Mouse (Mus musculus): Measurements from ENCODE around the gene Sh3bp5.

The Sh3bp5 gene

DNA sequence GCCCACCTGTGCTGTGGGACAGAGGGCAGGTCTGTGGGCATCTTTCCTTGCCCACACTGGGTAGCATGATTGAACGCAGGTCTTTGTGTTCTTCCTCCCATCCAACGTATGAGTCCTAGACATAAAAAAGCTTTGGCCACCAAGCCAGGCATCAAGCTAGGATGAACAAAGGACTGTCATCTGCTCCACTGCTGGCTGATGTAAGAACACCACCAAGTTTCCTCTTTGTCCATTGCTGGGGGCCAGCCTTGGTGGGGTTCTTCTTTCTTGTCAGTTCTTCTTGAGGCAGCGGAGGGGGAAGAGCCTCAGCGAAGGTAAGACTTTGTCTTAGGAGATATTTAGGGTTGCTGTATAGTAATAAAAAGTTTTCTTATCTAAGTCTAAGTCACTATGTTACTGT is 104.9 kb downstream of the Sh3bp5 start:
- DNase-seq = no peak

DNA sequence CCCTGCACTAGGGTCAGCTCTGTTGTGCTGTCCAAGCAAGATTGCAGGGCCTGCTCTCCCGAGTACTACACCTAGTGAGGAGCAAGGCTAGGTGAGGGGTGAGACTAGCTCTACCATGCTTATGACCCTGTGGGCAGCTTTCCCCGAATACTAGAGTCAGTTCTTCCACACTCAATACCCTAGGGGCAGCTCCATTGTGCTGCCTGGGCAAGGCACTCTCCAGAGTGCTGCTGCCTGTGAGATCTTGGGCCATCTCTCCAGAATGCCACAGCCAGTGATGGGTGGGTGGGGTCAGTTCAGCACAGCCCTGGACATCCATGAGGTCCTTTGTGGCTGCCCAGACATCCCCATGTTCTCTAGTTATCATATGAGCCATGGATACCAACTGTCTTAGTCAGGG is 106.1 kb downstream of the Sh3bp5 start:
- DNase-seq = no peak

DNA sequence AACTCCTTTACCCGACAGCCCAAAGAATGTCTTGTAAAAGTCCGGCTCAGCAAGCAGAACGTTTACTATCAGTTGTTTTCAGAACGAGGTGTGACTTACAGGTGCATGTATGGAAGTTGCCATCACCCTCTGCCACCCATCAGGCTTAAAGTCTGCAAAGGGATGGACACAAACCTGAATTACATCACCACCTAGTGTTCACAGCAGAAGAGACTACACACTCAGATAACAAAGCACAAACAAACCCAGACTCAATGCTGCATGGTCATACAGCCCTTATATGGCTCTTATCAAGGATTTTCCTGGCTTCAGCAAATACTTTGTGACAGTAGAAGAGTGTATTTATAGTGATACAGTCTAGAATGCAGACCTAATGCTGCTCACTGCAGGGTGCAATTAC is 108.2 kb downstream of the Sh3bp5 start:
- DNase-seq = no peak

DNA sequence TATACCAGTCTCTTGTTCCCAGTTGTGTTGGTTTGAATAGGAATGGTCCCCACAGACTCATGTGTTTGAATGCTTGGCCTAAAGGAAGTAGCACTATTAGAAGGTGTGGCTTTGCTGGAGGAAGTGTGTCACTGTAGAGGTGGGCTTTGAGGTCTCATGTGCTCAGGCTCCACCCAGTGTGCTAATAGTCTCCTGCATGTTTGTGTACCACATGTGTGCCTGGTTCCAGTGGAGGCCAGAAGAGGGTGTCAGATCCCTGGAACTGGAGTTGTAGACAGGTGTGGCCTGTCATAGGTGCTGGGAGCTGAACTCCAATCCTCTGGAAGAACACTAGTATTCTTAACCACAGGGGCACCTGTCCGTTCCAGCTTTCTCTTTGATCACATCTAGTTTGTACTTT is 108.7 kb downstream of the Sh3bp5 start:
- no peak for DNase-seq

DNA sequence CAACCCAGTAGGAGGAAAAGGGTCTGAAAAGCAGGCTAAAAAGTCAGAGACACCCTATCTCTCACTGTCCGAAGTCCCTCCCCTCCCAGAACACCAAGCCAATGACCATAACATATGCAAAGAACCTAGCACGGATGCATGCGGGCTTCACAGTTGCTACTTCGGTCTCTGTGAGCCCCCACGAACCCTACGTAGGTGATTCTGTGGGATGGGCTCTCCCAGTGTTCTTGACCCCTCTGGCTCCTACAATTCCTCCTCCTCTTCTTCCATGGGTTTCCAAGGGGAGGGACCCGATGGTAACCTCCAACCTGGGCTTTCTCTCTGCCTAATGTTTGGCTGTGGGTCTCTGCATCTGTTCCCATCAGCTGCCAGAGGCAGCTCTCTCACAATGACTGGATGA is 109.1 kb downstream of the Sh3bp5 start:
- DNase-seq = no peak

DNA sequence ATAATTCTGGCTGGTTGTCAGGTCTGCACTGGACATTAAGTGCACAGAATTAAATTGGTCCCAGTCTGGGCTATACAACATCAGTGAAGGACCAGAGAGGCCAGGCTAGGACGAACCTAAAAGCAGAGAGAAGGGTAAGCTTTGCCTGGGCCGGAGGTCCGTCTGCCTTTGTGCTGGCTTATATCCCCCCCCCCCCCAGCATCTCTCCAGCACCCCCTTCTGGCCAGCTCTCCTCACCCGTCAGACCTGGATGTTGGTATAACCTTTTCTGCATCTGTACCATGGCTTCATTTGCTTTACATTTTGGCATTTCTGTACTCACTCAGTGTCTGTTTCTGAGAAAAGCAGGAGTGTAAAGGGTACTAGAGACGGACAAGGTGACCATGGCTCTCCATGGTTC is 110.3 kb downstream of the Sh3bp5 start:
- peak; percentile 8 for DNase-seq

DNA sequence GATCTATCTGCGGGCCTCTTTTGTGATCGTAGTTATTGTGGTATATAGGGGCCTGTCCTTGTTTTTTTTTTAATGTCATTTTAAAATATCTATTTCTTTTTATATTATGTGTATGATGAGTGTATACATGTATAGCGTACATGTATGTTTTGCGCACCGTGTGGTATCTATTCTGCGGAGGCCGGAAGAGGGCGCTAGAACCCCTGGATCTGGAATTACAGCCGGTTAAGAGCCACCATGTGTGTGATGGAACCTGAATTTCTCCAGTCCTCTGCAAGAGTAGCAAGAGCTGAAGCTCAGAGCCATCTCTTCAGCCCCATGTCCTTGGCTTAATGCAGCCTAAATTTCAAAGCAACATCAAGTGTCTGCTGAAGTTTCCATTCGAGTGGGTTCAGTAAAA is 111.0 kb downstream of the Sh3bp5 start:
- DNase-seq = no peak

DNA sequence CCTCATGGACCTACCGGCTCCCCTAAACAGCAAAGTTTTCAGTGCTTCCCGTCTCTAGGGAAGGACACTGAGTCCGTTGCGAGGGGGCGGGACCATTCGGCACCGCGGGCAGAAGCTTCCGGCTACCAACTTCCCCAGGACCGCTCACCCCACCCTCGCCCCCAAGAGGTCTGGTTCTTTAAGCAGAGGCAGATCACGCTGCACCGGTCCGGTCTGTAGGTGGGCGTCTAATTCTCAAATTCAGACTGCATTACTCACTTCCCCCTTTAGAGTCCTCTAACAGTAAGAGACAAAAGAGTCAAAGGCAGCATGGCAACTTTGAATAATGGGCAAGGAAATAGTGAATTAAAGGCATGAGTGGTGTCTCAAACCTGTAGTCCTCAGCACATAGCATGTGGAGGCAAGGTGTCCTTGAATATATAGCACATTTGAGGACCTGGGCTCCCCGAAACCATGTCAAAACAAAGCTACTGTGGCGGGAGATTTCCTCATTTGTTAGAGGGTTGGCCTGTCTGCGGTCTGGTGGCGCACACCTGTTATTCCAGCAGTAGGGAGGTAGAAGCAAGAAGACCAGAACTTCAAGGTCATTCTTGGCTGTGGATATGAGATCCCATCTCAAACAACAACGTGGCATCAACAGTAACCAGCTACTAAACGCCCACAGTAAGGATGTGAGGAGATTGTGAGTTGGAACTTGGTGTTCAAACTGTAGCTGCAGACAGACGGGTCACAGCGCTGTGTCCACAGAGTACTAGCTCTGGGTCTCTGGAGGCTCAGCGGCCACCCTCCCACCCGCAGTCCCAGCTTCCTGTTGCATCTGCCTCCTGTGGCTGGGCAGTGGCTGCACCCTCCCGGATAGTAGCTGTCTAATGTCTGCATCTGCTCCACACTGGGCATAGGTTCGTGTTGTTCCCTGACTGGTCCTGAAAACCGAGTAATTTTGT is 111.8 kb downstream of the Sh3bp5 start, which contains the start of gene Dnah1:
Gene Dnah1, minus strand, starts transcription at position 48 of the 944 bp plus-strand sequence.
- peak; percentile 58 for DNase-seq

DNA sequence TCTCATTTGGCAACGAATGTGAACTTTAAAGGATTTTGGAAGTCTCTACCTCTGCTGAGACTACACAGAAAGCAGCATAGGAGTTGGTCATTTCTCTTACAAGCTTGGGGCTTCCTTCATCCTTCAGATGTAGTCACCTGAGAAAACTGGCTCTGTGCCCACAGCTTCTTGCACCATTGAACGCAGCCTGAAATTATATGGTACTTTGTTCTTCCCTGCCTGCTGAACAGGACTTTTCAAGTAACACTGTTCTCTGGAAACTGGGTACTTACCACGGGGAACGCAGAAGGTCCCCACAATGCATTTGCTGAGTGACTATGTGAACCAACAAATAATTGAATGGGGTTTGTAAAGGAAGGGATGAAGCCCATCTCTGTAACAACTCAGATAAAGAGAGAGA is 112.7 kb downstream of the Sh3bp5 start:
- no peak for DNase-seq

DNA sequence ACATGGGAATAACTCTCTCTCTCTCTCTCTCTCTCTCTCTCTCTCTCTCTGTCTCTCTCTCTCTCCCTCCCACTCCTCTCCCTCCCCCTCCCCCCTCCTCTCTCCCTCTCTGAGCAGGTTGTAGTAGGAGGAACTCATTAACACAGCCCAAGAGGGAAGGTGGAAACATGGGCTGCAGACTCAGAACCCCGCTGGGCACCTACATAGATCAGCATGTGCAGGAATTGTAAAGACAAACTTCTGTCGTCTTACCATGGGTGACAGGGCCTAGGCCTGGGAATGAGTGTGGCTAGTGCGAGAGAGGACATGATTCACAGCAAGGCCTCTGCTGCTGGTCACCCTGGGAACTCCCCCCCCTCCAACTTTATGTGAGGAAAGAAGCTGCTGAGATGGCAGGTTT is 113.7 kb downstream of the Sh3bp5 start:
- no peak for DNase-seq

DNA sequence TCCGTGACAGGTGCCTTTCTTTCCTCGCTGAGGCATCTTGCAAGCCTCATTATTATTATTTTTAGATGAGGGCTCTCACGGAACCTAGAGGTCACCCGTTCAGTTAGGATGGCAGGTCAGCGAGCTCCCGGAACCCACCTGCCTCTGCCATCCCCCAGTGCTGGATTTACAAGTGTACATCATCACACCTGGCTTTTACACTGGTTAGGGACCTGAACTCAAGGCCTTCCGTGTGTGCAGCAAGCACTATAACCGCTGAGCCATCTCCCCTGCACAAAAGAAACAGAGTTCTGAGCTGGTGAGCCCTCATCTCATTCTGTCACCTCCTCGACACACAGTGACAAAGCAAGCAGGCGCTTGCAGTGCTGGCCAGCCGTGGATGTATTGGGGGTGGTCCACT is 114.7 kb downstream of the Sh3bp5 start:
- DNase-seq = no peak

DNA sequence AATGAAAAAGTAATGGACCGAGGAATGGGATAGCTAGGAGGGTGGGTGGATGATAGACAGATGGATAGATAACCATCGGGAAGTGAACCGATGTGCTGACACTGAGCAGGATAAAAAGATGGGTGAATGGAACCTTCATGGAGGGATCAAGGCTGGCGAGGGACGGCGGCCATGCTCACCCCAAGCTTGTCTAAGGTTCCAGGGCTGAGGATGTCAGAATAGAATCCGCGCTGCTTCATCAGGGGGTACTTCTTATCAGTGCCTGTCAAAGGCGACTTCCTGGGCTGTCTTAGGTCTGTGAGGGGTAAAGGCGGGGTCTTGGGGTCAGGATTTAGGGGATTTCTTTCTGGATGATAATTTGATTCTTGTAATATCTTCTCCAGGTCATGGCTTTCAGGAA is 116.3 kb downstream of the Sh3bp5 start:
- DNase-seq = no peak

DNA sequence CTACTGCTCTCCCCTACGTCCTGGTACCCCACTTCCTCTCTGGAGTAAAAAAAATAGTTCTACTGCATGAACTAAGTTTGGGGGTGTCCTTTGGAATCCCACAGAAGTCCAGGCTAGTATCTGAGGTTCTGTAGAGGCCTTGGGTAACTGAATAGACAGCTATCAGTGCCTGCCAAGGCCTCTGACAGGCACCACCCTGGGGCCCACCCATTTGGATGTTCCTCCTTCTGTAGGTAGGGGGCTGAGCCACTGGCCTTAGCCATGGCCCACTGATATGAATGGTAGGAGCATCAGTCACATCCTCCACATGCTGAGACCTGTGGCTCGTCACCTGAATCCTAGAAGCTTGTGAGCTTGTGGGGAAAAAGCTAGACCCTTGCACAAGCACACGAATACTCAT is 118.1 kb downstream of the Sh3bp5 start:
- no peak for DNase-seq

DNA sequence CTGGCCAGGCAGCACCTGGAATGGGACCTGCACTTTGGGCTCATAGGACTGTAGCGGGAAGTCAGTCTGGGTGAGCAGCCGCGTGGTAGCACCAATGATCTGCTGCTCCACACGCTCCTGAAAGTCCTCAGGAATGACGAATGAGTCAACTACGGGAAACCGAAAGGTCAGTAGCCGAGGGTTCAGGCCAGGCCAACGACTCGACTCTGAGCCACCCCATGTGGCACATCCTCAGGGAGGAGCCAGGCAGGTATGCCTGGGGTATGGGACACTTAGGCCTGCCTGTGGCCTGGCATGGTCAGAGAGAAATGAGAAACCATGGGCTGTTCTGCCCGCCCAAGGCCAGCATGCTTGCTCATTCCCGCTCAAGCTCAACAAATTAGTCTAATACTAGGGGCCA is 119.3 kb downstream of the Sh3bp5 start:
- no peak for DNase-seq

DNA sequence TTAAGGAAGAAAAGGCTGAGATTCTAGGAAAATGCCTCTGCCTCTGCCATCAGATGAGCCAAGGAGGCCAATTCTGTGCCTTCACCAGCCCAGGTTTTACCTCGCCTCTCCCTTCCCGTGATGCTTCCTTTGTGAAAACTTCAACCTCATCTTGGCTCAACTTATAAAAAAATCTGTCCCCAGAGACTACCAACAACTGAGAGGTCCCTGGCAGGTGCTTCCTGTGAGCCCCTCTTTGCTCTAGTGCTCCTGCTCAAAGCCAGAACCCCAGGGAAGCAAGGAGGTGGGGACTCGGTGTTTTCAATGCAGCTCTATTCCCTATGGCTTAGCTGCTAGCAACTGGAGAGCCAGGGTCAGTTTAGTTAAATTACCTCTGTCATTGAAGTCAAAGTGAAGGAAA is 122.7 kb downstream of the Sh3bp5 start:
- DNase-seq = no peak

Data from thymus, postnatal 25 days (tissue).